Mouse (Mus musculus) midbrain, embryonic 15.5 days (tissue): ENCODE data around the gene Fbxo6. TPM values are rescaled to one million over a fixed set of nuclear protein-coding genes. Genes with fewer than 3 reads are reported as not detected.

ENCODE experiments used
- ATAC-seq: fragments of 200-750 bp; cut with Nextera tagmentation; replicated peaks from 2 replicates; pipeline ENCODE4 v1.8.0; 2017; ENCODE audit warnings: moderate TSS enrichment
- H3K27ac ChIP-seq: fragments of 300-500 bp; sonication (generic); 2 replicates; pipeline ENCODE4 v1.5.1; 2015; ENCODE audit warnings: mild to moderate bottlenecking, inconsistent platforms
- H3K27me3 ChIP-seq: fragments of 300-500 bp; sonication (generic); replicated peaks from 2 replicates; pipeline ENCODE4 v1.6.1; 2015; ENCODE audit warnings: inconsistent platforms
- H3K36me3 ChIP-seq: fragments of 300-500 bp; sonication (generic); replicated peaks from 2 replicates; pipeline ENCODE4 v1.6.1; 2015; ENCODE audit warnings: inconsistent platforms
- H3K4me1 ChIP-seq: fragments of 300-500 bp; sonication (generic); 2 replicates; pipeline ENCODE4 v1.6.1; 2015; ENCODE audit warnings: inconsistent platforms
- H3K4me2 ChIP-seq: fragments of 300-500 bp; sonication (generic); 2 replicates; pipeline ENCODE4 v1.6.1; 2015; ENCODE audit warnings: inconsistent platforms, mild to moderate bottlenecking, moderate library complexity
- H3K4me3 ChIP-seq: fragments of 300-500 bp; sonication (generic); 2 replicates; pipeline ENCODE4 v1.5.1; 2015; ENCODE audit warnings: mild to moderate bottlenecking, inconsistent platforms
- H3K9ac ChIP-seq: fragments of 300-500 bp; sonication (generic); 2 replicates; pipeline ENCODE4 v1.6.1; 2015; ENCODE audit warnings: mild to moderate bottlenecking, inconsistent platforms
- H3K9me3 ChIP-seq: fragments of 300-500 bp; sonication (generic); 2 replicates; pipeline ENCODE4 v1.6.1; 2016; ENCODE audit warnings: inconsistent platforms
- WGBS: fragments of 180-500 bp; shearing (Covaris S2); methylation state at CpG from one replicate; pipeline ENCODE4 v1.1.7; 2015; ENCODE audit warnings: mixed read lengths; 5-methylcytosine and 5-hydroxymethylcytosine counted together
- polyA plus RNA-seq: library from polyadenylated mRNA; unstranded; fragments of >200 nt; fragmentation: Nextera tagmentation; extraction: Ambion mirVana; gene quantifications from 2 replicates; pipeline ENCODE4 v1.2.1, GENCODE M21; 2015

Fbxo6 gene
- polyA plus RNA-seq, 1 experiment from 2014 or later = 21.6 TPM

- H3K4me2 ChIP-seq = peak overlapping the region; percentile 94
- peak overlapping the region; percentile 84 for H3K9ac ChIP-seq
- ATAC-seq = peak; percentile 87
- peaks cover 16% of the 10 kb centered on the region for H3K36me3 ChIP-seq
- peaks cover 35% of the 10 kb centered on the region for H3K27me3 ChIP-seq
- H3K9me3 ChIP-seq = no peaks in the 10 kb centered on the region
- H3K4me1 ChIP-seq = peaks cover 41% of the 10 kb centered on the region
- under 1% methylated on average over 50 of the region's 55 CpGs for WGBS
- H3K27ac ChIP-seq = peak overlapping the region; percentile 90
- peak overlapping the region; percentile 79 for H3K4me3 ChIP-seq
These were observed 7.8 kb upstream of the Fbxo6 start for GRCm38 (mm10) chr4:148159544-148160435.

GRCm38 (mm10) chr4:148158436-148159348 is 6.8 kb upstream of the Fbxo6 start:
- H3K27me3 ChIP-seq = peaks cover 25% of the 10 kb centered on the region
- peak; percentile 5; the same call in 1 of the 2 replicates for ATAC-seq
- peaks cover 31% of the 10 kb centered on the region for H3K4me1 ChIP-seq
- H3K27ac ChIP-seq = peak overlapping the region; percentile 90
- H3K9ac ChIP-seq = peak overlapping the region; percentile 84
- H3K4me3 ChIP-seq = peak overlapping the region; percentile 79
- peaks cover 16% of the 10 kb centered on the region for H3K36me3 ChIP-seq
- H3K9me3 ChIP-seq = no peaks in the 10 kb centered on the region
- 22% methylated on average over 27 of the region's 27 CpGs for WGBS
- peak overlapping the region; percentile 94 for H3K4me2 ChIP-seq

DNA sequence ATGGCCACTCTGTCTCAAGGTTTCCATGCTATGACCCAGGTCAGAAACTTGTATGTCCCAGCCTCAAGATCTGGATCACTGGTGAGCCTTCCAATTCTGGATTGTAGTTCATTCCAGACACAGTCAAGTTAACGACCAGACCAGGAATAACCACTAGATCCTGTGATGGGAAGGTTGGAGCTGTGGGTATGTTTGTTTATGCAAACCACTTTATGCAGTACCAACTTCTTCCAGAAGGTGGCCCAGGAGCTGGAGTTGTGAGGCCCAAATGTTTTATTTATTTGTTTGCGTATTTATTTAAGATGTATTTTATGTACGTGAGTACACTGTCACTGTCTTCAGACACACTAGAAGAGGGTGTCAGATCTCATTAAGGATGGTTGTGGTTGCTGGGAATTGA is 3.0 kb upstream of the Fbxo6 start:
- 47% methylated on average over 3 of the region's 3 CpGs for WGBS
- Histone ChIP-seq H3K9ac (no peak overlapping the region), H3K27ac (no peak overlapping the region), H3K4me2 (no peak overlapping the region), H3K4me3 (no peak overlapping the region), H3K4me1 (peaks cover 29% of the 10 kb centered on the region), H3K36me3 (peaks cover 16% of the 10 kb centered on the region), H3K9me3 (no peaks in the 10 kb centered on the region), H3K27me3 (no peaks in the 10 kb centered on the region)
- ATAC-seq = no peak

DNA sequence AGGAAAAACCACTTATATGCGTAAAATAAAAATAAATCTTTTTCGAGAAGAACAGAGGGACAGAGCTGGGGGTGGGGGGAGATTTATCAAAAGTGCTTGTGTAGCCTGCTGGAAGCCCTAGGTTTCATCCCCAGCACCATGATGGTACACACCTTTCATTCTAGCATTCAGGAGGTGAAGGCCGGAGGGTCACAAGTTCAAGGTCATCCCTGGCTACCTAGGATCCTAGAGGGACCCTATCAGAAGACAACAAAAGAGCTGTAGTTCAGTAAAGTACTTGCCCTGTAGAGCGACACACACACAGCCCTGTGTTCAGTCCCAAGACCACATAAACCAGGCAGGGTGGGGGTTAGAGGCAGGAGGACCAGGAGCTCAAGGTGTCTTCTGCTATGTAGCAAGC is 2.1 kb upstream of the Fbxo6 start:
- Histone ChIP-seq H3K27me3 (no peaks in the 10 kb centered on the region), H3K27ac (no peak overlapping the region), H3K4me3 (no peak overlapping the region), H3K9ac (no peak overlapping the region), H3K4me1 (peaks cover 29% of the 10 kb centered on the region), H3K4me2 (no peak overlapping the region), H3K9me3 (no peaks in the 10 kb centered on the region), H3K36me3 (peaks cover 16% of the 10 kb centered on the region)
- 95% methylated on average over 4 of the region's 4 CpGs for WGBS
- ATAC-seq = no peak

DNA sequence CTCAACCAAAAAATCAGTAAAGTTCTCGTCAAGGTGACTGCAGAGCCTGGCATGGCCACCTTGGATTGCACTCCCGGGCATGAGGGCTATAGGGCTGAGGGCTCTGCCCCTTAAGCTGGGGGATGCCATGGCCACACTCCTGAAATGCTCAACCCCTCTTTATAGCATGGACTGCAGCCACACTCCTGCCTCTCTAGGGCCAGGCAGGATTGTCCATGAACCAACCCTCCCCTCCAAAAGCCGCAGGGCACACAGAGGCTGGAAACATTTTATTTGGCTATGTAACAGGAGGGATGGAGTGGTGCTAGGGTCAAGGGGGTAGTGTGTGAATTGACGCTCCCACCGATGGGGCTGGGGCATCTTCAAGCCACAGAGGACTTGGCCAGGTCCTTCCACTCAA is 607 bp upstream of the Fbxo6 start:
- 80% methylated on average over 5 of the region's 5 CpGs for WGBS
- no peaks in the 10 kb centered on the region for H3K27me3 ChIP-seq

GRCm38 (mm10) chr4:148150953-148151266 is 1.0 kb downstream of the Fbxo6 start:
- Histone ChIP-seq H3K27ac (peak overlapping the region; percentile 90; the same call in 1 of the 2 replicates), H3K27me3 (no peaks in the 10 kb centered on the region), H3K9ac (no peak overlapping the region), H3K36me3 (peaks cover 11% of the 10 kb centered on the region), H3K4me3 (peak overlapping the region; percentile 51), H3K4me1 (peaks cover 8% of the 10 kb centered on the region), H3K4me2 (peak overlapping the region; percentile 98), H3K9me3 (no peaks in the 10 kb centered on the region)
- 50% methylated on average over 3 of the region's 3 CpGs for WGBS
- no peak for ATAC-seq

More for the DNA sequence above, 607 bp upstream of the Fbxo6 start:
- H3K9me3 ChIP-seq = no peaks in the 10 kb centered on the region
- peak overlapping the region; percentile 90 for H3K27ac ChIP-seq
- no peak overlapping the region; the same call in 1 of the 2 replicates for H3K9ac ChIP-seq
- peaks cover 16% of the 10 kb centered on the region for H3K36me3 ChIP-seq
- H3K4me2 ChIP-seq = no peak overlapping the region
- peaks cover 17% of the 10 kb centered on the region for H3K4me1 ChIP-seq
- 0 out of 2 replicates have a peak, but pooled peaks have one; percentile 14 for ATAC-seq
- no peak overlapping the region for H3K4me3 ChIP-seq

DNA sequence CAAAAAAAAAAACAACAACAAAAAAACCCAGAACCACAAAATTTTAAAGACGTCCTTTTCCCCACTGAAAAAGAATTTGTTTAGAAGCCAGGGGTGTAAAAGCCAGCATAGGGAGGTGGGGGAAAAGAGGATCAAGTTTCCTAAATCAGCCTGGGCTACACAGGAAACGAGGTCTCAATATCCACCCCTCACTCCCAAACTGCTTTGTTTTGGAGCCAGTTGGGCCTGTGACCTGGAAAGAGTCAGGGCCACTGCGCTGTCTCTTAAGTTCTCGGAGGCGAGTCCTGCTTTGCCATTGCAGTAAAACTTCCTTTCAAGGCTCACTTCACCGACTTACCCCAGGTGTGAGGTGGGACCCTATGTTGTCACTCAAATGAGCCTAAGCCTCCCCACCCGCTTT is 1.7 kb downstream of the Fbxo6 start:
- Histone ChIP-seq H3K9ac (no peak overlapping the region), H3K27me3 (no peaks in the 10 kb centered on the region), H3K4me3 (no peak overlapping the region), H3K4me2 (no peak overlapping the region), H3K4me1 (peaks cover 8% of the 10 kb centered on the region), H3K9me3 (no peaks in the 10 kb centered on the region), H3K36me3 (peaks cover 7% of the 10 kb centered on the region), H3K27ac (no peak overlapping the region)
- 61% methylated on average over 7 of the region's 7 CpGs for WGBS
- no peak for ATAC-seq

DNA sequence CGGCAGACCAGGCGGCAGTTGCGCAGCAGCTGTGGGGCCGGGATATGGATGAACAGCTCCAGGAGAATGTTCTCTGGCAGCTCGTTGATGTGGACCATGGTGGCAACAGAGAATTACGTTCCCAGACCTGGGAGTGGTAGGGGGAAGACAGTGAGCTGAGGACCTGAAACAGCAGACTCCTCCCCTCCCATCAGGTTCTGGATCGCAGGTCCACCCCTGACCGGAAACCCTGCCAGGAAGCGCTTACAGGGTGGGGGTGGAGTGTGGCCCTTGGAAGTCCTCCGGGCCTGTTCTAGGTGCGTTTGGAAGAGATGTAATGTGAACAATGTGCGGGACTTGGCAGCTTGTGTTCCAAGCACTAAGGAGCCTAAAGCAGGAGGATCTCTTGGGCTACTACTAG is 2.4 kb downstream of the Fbxo6 start:
- Histone ChIP-seq H3K4me1 (peaks cover 8% of the 10 kb centered on the region), H3K4me2 (no peak overlapping the region), H3K27ac (no peak overlapping the region), H3K4me3 (no peak overlapping the region), H3K9ac (no peak overlapping the region), H3K36me3 (peaks cover 12% of the 10 kb centered on the region), H3K9me3 (no peaks in the 10 kb centered on the region), H3K27me3 (no peaks in the 10 kb centered on the region)
- 76% methylated on average over 12 of the region's 12 CpGs for WGBS
- ATAC-seq = no peak

- Histone ChIP-seq H3K9ac (no peak overlapping the region), H3K36me3 (peaks cover 12% of the 10 kb centered on the region)
- WGBS = 86% methylated on average over 2 of the region's 2 CpGs
These were observed 4.2 kb downstream of the Fbxo6 start for GRCm38 (mm10) chr4:148147714-148148113.

GRCm38 (mm10) chr4:148143721-148144120 is 8.2 kb downstream of the Fbxo6 start:
- H3K9me3 ChIP-seq = no peaks in the 10 kb centered on the region
- no peak overlapping the region for H3K9ac ChIP-seq
- H3K27me3 ChIP-seq = no peaks in the 10 kb centered on the region
- H3K27ac ChIP-seq = no peak overlapping the region
- H3K4me2 ChIP-seq = no peak overlapping the region
- H3K4me3 ChIP-seq = no peak overlapping the region
- WGBS = 88% methylated on average over 5 of the region's 5 CpGs
- H3K4me1 ChIP-seq = peaks cover 26% of the 10 kb centered on the region
- no peak for ATAC-seq
- peaks cover 12% of the 10 kb centered on the region for H3K36me3 ChIP-seq

More at GRCm38 (mm10) chr4:148147714-148148113, 4.2 kb downstream of the Fbxo6 start:
- Histone ChIP-seq H3K4me2 (no peak overlapping the region), H3K4me1 (peaks cover 21% of the 10 kb centered on the region), H3K4me3 (no peak overlapping the region), H3K9me3 (no peaks in the 10 kb centered on the region), H3K27ac (no peak overlapping the region), H3K27me3 (no peaks in the 10 kb centered on the region)
- ATAC-seq = no peak

- no peaks in the 10 kb centered on the region for H3K27me3 ChIP-seq
- H3K4me3 ChIP-seq = peak overlapping the region; percentile 52
- H3K4me2 ChIP-seq = peak overlapping the region; percentile 76
- H3K4me1 ChIP-seq = peaks cover 40% of the 10 kb centered on the region
- H3K9me3 ChIP-seq = no peaks in the 10 kb centered on the region
- peak; percentile 94 for ATAC-seq
- WGBS = under 1% methylated on average over 63 of the region's 65 CpGs
- peak overlapping the region; percentile 91 for H3K27ac ChIP-seq
- H3K36me3 ChIP-seq = peaks cover 5% of the 10 kb centered on the region; the same call in 1 of the 2 replicates
- peak overlapping the region; percentile 52 for H3K9ac ChIP-seq
These were observed 11.6 kb downstream of the Fbxo6 start for GRCm38 (mm10) chr4:148140098-148141011.
